Mouse (Mus musculus): ENCODE measurements around the gene Rhox2c.
"Not testable (repeated sequence)": the region's sequence is repeated elsewhere in the genome, so short reads cannot be mapped to it uniquely, and the experiment has no call there.

Rhox2c gene

DNA sequence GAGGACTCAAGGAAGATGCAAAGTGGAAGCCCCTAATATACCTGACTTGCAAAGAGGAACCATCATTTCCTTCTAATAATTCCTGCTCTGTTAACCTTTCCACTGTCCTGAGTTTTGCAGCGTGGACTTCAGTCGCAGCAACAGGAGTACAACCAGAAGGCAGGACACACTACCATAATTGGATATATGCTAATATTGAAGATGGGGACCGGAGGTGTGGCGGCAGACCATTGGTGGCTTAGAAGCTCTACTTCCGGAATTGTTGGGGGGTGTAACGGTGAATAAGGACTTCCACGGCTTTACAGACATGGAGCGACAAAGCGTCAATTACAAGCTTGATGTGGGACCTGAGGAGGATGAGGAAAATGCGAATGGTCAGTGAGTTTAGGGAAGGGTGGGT is at the start of gene Rhox2c:
TSS of gene Rhox2c (plus strand) at position 301 of the 400 bp plus-strand sequence.
- not testable (repeated sequence) for DNase-seq

DNA sequence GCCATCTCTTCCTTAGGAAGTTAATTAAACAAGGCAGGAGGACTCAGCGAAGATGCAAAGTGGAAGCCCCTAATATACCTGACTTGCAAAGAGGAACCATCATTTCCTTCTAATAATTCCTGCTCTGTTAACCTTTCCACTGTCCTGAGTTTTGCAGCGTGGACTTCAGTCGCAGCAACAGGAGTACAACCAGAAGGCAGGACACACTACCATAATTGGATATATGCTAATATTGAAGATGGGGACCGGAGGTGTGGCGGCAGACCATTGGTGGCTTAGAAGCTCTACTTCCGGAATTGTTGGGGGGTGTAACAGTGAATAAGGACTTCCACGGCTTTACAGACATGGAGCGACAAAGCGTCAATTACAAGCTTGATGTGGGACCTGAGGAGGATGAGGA is 41.7 kb upstream of the Rhox2c start, which contains the start of gene Rhox2b:
TSS of gene Rhox2b (plus strand) at position 301 of the 400 bp plus-strand sequence.
- DNase-seq: not testable (repeated sequence)

DNA sequence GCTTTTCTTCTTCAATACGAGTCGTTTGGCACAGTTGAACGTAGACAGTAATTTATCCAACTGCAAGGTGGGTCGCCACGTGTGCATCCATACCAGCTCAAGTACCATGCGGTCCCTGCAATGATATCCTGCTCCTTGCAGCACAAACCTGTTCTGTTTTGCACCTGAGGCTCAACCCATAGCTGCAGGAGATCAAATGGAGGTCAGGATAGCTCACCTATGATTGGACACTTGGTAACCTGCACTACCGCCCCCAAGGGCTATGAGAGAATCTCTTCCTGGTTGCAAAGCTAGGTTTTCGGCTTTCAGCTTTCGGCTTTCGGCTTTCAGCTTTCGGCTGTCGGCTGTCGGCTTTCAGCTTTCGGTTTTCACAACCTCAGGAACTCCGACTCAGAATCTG is 21.3 kb upstream of the Rhox2c start, which contains the start of gene Rhox4b:
TSS of gene Rhox4b (plus strand) at position 301 of the 400 bp plus-strand sequence.
- DNase-seq: not testable (repeated sequence)

DNA sequence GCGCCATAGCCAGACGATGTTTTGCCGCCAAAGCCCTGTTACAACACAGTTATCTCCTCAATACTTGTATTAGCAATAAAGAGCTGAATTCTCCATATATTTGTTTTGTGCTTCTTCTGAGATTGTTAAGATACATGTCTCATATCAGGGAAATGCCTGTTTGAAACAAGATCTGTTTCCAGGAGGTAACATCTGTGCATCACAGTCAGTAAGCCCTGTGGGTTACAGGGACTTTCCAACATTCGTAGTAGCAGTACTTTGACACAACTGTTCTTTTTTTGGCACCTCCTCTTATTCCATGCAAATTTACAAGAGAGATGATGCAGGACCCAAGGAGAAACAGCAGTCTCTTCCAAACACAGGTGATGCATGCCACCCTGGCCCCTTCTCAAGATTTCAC is 4.8 kb downstream of the Rhox2c start, which contains the start of gene Rhox3c:
TSS of gene Rhox3c (plus strand) at position 301 of the 400 bp plus-strand sequence.
- not testable (repeated sequence) for DNase-seq

DNA sequence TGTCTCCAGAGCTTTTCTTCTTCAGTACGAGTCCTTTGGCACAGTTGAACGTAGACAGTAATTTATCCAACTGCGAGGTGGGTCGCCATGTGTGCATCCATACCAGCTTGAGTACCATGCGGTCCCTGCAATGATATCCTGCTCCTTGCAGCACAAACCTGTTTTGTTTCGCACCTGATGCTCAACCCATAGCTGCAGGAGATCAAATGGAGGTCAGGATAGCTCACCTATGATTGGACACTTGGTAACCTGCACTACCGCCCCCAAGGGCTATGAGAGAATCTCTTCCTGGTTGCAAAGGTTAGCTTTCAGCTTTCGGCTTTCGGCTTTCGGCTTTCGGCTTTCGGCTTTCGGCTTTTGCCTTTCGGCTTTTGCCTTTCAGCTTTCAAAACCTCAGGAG is 26.6 kb downstream of the Rhox2c start, which contains the start of gene Rhox4c:
TSS of gene Rhox4c (plus strand) at position 301 of the 400 bp plus-strand sequence.
- not testable (repeated sequence) for DNase-seq

- not testable (repeated sequence) for DNase-seq
Measured at GRCm38 (mm10) chrX:37514059-37514458, 60.6 kb downstream of the Rhox2c start, which contains the start of gene Rhox4d. Rhox4d (plus strand) TSS chrX:37514359.
